Mouse (Mus musculus): ENCODE results near the gene Ctse.

Gene Ctse

DNA sequence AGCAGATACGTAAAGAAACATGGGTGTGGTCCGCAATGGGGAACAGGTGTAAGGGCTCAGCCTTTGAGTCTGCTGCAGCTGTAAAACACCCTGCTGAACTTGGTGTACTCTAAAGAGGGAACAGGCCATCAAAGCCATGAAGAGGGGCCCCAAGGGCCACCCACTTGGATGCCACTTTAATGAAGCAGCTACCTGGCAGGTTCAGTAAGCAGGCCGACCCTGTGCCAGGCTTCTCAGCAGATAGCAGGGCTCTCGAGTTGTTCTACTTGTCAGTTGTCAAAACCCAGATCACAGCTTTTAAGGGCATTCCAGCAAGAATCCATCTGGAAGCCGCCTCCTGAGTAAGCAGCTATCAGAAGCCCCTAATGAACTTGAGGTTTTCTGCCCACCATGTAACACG is 17.5 kb downstream of the Ctse start:
- no peak for DNase-seq

DNA sequence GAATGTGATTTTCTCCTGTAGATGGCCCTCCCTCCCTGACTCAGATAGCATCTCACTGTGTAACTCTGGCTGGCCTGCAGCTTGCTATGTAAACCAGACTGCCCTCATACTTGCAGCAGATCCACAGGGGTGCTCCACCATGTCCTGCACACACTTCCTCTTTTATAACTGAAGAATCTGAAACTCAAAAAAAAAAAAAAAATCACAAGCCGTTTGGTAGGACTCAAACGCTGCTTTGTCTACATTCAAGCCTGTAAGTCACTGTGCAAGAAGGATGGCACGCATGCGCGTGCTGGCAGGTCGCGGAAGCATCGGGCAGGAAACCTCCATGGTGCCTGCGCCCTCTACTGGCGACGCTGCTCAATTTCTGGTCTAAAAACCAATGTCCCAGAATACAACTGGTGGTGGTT is 19.8 kb downstream of the Ctse start:
- peak; percentile 91 for DNase-seq

DNA sequence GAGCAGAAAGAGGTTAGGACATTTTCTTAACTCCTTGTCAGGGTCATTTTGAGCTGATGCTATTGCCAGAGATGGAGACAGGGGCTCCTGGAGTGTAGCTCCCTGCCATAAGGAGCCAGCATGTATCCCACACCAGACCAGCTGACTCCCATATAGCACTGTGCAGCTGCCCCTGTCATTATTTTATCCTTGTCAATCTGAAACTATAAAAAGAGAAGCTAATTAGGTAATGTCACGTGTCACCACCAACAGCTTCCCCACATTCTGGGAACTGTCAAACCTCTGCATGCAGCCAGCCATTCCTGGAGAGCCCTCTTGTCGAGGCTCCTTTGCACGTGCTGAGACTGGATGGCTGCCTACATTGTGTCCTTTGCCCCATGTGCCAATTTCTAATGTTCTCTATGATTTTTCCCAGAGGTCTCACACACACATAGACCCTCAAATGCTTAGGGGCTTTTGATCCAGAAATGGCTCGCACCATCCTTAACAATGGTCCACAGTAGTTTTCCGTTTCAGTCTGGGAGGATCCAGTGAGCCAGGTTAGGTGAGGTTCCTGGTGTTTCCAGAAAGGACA is 21.5 kb downstream of the Ctse start:
- DNase-seq: no peak

- no peak for DNase-seq
These were observed 22.2 kb downstream of the Ctse start for GRCm38 (mm10) chr1:131660266-131660665.

DNA sequence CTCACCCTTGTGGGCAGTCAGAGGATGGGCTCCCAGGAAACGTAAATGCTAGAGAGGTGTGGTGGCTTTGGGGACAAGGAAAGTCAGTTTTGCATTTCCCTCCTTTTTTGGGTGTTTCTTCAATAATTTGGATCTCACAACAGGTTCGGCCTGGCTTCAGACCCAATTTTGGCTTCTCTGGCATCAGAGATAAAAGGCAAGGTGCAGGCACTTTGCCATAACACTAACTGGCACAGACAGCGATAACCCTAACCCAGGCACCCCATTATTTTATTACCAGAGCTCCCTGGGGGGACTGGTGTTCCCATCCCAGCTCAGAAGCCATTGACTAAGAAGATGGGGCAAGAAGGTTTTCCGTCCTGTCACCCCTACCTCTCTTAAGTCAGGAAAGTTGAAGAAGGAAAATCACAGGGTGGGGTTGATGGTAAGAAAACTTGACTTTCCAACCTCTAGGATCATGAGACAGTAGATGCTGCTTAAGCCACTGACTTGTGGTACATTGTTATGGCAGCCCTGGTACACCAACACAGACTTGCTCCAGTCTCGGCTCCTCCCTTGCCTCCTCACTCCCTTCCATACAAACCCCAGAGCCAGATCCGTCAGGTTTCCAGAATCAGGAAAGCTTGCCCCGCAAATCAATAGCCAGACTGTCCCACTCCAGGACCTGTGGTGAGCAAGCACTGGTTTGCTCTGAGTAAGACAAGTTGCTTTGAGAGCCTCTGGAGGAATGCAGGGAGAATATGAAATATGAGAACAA is 22.8 kb downstream of the Ctse start:
- no peak for DNase-seq

DNA sequence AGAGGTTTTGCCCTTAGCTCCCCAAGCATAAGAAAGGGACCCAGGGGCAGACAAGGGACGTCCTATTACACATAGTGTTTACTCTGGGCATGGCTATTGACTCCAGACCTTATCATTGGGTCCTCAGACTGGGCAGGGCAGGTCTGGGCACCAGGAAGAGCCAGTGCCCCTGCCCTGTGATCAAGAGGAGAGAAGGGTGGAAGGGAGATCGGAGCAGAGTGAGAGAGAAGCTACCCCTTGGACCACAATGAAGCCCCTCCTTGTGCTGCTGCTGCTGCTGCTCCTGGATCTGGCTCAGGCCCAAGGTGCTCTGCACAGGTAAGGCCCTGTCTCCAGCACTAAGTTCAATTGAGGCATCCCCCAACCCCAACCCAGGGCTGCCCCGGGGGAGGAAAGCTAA is 23.6 kb downstream of the Ctse start:
- DNase-seq: no peak

DNA sequence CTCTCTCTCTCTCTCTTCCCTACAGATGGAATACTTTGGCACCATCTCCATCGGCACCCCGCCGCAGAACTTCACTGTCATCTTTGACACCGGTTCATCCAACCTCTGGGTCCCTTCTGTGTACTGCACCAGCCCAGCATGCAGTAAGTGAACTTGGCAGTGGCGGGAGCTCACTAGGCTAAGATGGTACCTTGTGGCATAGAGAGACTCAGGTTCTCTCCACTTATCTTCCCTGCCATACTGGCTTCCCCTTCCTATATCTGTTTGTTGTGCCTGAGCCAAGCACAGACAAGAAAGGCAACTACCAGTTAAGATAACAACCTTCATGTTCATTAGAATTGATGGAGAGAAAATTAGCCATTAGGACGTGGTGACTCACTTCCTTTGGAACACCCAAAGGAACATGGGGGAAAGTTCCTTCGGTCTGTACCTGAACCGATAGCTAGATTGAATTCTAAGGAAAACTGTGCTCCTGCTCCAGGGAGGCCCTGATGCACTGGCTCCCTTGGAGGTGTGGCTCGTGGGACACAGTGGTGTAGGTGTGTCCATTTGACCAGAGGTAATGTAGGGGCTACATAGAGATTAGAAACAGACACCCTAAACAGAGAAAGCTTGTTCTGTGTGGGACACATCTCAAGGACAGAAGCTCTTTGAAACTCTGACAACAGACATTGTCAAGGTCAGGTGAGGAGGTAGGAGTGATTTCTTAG is 25.3 kb downstream of the Ctse start:
- DNase-seq: no peak

DNA sequence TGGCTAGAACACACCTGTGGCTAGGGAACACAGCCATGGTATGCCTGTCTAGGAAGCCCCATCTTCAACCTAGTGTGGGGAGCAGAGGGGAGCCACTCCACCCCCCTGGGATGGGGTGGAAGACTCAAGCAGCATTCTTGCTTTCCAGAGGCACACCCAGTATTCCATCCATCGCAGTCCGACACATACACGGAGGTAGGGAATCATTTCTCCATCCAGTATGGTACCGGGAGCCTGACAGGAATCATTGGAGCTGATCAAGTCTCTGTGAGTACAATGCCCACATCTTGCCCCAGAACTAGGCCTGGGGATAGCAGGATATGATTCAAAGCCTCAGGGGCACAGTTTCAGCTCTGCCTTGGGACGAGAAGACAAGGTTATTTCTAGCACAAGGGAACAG is 26.0 kb downstream of the Ctse start:
- no peak for DNase-seq

GRCm38 (mm10) chr1:131665886-131666285 is 27.8 kb downstream of the Ctse start:
- no peak for DNase-seq

DNA sequence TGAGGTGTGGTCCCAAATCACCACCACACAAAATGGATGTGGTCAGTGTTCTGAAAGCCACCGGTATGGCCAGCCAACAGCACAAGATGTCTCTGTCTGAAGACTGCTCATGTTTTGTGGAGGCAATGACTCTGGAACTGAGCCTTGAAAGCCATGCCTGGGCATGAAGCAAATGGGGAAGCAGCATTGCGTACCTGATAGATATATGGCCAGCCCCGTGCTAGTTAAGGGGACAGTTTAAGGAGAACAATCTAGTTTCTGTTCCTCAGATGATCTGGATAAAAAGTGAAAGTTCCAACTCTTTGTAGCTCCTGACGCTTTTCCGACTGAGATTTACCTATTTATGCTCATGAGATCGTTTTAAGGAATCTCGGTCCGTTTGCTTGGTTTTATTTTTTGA is 33.0 kb downstream of the Ctse start:
- DNase-seq: no peak

DNA sequence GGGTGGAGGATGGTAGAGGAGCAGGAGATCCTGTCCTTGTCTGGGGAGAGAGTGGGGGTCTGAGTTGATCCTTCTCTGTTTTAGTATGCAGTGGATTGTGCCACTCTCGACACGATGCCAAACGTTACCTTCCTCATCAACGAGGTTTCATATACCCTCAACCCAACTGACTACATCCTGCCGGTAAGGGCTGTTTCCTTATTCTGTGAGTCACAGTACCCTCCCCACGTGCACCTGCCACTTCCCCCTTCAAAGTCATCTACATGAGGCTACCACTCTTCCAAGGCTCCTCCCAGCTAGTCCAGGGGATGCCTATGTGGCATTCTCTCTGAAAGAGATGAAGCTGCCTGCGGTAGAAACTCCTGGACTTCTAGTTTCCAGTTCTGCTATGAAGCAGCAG is 34.3 kb downstream of the Ctse start:
- DNase-seq: no peak

DNA sequence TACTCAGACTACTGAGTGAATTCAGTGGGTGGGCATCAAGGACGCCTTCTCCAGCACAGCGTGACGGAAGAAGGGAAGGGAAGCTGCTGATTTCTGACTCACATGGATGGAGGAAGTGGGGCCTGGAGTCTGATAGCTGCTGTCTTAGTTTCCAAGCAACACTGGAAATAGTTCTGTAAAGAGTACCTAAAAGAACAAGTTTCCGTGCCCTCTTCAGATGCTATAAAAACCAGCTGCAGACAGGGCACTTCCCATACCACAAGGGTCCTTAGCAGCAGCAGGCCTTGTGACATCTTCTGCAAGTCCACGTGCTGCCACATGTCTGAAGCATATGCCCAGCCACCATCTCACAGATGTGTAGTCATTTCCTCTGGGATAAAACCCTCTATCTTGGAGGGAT is 41.5 kb downstream of the Ctse start:
- no peak for DNase-seq

DNA sequence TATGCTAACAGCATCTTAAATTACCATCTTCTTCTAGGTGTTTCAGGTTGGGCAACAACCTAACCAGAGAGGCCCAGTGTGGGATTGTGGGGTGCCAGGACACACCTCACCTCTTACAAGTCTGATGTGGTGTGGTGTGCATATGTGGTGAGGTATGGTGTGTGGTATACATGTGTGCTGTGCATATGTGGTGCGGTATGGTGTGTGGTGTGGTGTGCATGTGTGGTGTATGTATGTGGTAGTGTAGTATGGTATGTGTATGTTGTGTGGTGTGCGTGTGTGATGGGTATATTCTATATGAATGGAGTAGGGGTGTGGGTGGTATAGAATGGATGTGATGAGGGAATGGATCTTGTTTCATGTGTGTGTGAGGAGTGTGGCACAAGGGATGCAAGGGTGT is 49.6 kb downstream of the Ctse start:
- no peak for DNase-seq

GRCm38 (mm10) chr1:131688475-131688874 is 50.4 kb downstream of the Ctse start, which contains the start of gene Rab7b:
Gene Rab7b, plus strand, starts transcription at chr1:131688695.
- peak; percentile 37 for DNase-seq

DNA sequence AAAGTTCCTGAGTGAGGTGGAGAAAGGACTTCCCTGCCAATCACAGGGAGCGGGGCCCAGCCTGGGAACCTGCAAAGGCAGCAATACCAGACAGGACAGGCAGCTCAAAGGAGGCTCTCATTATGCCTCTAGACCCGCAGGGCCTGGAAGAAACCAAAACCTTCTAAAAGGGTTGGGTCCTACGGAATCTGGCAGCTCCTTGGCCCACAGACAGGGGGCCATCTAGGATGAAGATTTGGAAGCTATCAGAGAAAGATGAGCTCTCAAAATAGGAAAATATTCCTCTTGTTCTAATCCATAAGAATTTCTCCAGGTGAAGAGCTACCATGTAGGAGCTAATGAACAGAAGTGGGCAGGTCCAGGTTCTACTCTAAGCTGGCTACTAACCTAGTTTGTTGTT is 50.9 kb downstream of the Ctse start:
- no peak for DNase-seq

- no peak for DNase-seq
These were observed 51.8 kb downstream of the Ctse start for GRCm38 (mm10) chr1:131689899-131690298.

DNA sequence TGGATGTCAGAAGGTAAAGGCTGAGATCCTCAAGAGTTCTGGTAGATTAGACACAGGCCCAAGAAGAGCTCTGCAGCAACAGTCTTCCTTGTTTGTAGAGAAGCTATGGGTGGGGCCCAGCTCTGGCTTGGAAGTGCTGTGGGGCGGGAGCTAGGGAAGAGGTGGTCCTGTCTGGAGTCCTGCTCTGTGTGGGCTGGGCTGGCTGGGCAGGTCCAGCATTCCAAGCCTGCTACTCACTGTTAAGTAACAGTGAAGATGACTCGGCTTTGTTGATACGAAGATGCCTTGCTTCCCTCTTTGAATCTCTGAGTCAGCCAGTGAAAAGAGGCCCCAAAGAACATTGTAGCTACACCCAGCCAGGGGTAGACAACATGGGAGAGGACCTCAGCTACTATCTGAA is 52.3 kb downstream of the Ctse start:
- peak; percentile 23 for DNase-seq

DNA sequence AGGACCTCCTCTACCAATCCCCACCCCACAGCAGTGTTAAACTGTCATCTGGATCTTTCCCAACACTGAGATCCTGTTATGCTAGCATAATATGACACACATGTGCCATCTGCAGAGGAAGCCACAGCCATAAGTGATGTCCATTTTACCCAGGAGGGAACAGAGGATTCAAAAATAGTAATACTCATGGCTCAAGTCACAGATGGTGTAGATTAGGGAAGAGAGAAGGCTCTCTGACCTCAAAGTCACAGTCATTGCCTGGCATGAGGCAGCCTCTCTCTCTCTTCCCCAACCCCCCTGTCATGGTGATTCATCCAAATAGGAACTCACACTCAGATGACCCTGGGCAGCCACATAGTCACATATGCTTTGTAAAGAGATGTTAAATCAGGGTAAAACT is 53.2 kb downstream of the Ctse start:
- no peak for DNase-seq

GRCm38 (mm10) chr1:131695308-131695707 is 57.2 kb downstream of the Ctse start:
- DNase-seq: no peak

- no peak for DNase-seq
These were observed 58.2 kb downstream of the Ctse start for GRCm38 (mm10) chr1:131696325-131696724.

DNA sequence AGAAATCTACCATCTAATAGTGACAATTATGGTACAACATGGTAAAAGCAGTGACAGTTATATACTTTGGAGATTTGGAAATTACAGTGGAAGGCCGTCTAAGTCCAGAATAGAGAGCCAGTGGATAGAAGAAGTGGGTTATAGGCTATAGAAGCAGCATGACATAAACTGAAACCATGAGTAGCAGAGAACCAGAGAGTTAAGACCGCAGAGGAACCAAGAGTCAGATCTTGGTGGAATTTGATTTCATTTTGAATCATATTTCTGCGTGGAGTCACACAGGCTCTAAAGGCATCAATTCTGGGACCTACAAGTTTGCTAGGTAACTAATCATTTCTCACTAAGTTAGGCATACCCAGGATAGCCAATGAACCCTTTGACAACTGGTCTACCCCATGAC is 60.7 kb downstream of the Ctse start:
- no peak for DNase-seq

- no peak for DNase-seq
These were observed 61.5 kb downstream of the Ctse start for GRCm38 (mm10) chr1:131699642-131700041.

DNA sequence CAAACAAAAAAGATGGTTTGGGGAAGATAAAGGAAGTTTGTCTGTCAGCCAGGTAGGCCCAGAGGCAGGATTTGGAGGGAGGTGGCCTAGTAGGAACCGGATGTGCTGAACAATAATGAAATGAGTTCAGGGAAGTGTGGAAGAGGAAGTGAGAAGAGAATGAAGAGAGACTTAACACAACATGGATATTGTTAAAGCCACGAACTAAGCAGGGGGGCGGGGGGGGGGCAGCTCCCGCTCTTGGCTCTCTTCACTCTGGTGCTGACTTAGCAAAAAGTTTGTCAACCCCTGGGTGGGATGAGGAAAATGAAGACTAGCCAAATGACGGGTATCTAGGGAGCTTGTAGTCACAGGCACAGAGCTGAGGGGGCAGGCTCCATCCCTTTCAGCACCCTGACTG is 62.3 kb downstream of the Ctse start:
- DNase-seq: no peak

GRCm38 (mm10) chr1:131701391-131701790 is 63.3 kb downstream of the Ctse start:
- DNase-seq: no peak

Data from liver (tissue).